Mouse (Mus musculus) liver (tissue): ENCODE measurements around the gene Atp6v1g1.

ENCODE experiments used
- DNase-seq: peaks from one replicate; pipeline ENCODE4 v3.0.0-alpha.2; 2020; ENCODE audit warnings: mixed read lengths

Gene Atp6v1g1

DNA sequence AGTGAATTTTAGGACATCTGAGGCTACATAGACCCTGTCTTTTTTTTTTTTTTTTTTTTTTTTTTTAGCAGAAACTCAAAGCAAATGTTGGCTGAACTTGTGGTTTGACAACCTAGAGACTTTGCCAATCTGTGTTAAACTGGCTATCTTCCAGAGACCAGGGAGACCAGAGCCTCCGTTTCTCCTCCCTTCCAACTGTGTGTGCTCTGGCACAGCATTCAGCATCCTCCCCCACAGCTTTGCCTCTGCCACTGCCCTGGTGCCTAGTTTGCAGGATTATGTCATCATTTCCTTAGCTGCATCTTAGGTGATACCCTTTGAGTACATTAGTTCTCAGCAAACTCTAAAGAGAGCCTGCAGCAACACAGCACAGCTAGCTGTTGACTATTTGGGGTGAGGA, 3.2 kb downstream of the Atp6v1g1 start:
- DNase-seq = no peak

DNA sequence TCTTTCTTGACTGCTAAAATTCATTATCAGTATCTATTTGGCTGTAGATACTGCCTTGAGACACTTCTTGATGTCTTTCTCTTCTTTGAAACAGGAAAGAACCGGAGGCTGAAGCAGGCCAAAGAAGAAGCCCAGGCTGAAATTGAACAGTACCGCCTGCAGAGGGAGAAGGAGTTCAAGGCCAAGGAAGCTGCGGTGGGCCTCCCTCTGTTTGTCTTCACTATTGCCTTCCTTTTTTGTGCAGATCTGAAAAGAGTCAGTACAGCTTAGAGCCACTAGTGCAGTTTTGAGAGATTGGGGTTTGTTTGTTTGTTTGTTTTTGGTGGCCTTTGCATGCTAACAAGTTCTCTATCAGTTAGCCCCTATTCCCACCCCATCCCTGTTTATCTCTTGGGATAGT, 3.9 kb downstream of the Atp6v1g1 start:
- DNase-seq = no peak

DNA sequence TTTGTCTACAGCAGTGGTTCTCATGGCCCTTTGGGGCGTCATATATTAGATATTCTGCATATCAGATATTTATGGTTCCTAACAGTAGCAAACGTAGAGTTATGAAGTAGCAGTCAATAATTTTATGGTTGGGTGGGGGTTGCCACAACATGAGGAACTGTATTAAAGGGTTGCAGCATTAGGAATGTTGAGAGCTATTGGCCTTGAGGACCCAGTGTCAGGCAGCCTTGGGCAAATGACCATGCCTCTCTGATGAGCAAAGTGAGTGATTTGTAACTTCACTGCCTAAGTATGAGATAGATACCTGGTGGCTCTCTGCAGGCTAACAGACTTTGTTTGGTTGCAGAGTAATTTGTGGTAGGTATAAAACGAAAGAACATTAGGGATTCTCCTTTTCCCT, 6.3 kb downstream of the Atp6v1g1 start:
- no peak for DNase-seq

DNA sequence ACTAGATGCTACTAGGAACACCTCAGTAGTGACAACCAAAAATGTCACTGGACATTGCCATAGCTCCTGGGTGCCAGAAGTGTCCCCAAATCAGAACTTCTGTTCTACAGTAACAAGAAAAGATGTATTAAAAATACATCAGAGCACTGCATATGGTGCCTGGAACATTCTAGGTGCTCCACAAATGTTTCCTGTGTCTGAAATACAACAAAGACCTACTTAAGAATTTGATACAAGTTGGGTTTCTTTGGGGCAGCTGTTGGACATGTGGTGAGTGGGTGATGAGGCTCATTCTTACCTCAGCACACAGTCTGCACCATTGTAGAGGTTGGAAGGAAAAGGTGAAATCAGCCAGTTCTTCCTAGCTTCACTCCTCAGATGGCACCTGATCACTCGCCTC, 8.3 kb downstream of the Atp6v1g1 start:
- no peak for DNase-seq

GRCm38 (mm10) chr4:63553789-63554576, 9.4 kb downstream of the Atp6v1g1 start:
- DNase-seq = no peak

DNA sequence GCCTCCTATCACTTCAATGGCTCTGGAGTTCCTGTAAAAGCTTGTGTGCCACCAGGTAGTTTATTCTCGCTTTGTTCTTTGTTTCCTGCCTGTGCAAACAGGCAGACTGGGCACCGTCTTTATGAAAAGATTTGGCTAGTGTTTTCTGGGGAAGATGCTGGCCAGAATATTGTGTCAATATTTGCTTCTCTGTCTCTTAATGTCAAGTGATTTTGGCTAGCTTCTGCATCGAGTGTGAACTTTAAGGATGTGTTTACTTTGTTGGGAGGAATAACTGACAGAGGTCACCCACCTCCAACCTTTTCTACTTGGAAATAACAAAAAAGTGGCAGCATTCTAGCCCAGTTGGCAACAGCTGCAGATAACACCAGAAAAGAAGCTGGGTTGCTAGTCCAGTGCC, 10.0 kb downstream of the Atp6v1g1 start:
- DNase-seq = no peak

GRCm38 (mm10) chr4:63555111-63555510, 10.5 kb downstream of the Atp6v1g1 start:
- DNase-seq = no peak

DNA sequence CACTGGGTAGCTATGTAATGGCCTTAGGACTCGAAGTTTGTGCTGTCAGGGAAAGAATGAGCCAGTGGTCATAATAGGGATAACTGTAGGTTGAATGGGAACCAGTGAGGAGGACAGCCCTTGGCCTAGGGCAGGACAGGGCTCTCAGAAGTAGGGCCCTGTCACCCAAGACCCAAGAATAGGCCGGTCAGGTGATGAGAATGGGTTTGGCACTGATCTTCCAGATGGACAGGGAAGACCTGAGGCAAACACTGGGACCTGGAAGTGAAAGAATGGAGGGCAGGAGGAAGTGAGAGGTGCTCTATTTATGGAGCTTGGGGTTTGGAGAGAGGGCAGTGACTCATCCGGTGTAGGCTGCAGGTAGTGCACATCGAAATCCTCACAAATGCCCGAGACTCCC, 12.1 kb downstream of the Atp6v1g1 start:
- no peak for DNase-seq

- DNase-seq = peak; percentile 53
These were observed 12.8 kb downstream of the Atp6v1g1 start for GRCm38 (mm10) chr4:63557124-63558059.

- DNase-seq = peak; percentile 79
These were observed 14.0 kb downstream of the Atp6v1g1 start, which contains the start of gene Tmem268 for GRCm38 (mm10) chr4:63558407-63559081. Gene Tmem268, plus strand, starts transcription at chr4:63558781.

GRCm38 (mm10) chr4:63559127-63559697, 14.6 kb downstream of the Atp6v1g1 start:
- no peak for DNase-seq

DNA sequence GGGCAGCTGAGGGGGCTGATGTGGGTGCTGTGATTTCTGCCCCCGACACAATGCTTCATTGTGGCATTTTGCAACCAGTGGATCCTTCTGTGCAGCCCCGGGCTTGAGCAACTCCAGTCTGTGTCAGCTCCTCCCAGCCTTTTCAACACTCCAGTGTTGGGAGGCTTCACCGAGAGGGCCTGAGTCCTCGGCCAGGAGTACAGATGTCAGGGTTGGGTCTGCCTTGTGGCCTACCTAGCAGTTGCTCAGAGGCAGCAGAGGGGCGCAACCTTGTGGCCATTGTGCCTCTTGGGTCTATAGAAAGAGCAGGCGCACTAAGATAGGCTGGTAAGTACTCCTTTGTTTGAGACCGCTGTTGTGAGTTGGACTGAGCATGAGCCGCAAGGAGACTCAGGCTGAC, 15.5 kb downstream of the Atp6v1g1 start:
- no peak for DNase-seq

GRCm38 (mm10) chr4:63561861-63562675, 17.5 kb downstream of the Atp6v1g1 start:
- no peak for DNase-seq

GRCm38 (mm10) chr4:63562742-63563141, 18.2 kb downstream of the Atp6v1g1 start:
- no peak for DNase-seq

DNA sequence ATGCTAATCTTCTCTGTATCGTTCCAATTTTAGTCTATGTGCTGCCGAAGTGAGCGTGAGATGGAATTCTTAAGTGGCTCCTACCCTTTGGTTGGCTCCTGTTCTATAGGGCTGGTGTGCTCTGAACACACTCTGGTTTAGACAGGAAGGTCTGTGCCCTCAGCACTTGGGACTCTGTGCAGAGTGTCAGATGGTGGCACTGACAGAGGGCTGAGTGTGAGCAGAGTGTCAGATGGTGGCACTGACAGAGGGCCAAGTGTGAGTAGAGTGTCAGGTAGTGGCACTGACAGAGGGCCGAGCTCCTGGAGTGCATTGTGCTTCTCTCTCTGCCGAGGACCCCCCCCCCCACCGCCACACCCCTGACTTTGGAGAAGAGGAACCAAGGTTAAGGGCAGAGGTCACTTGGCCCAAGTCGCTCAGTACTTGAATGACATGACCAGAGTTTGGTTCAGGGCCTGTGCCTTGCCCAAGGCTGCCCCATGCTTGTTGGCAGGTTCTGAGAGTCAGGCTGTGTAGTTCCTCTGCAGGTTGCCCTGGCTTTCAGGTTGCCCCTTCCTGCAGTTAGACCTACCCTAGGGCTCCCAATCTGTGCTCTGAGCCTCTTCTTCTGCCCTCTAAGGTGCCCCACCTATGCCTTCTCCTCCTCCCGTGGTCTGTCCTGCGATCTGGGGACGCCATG, 23.3 kb downstream of the Atp6v1g1 start:
- DNase-seq = no peak

DNA sequence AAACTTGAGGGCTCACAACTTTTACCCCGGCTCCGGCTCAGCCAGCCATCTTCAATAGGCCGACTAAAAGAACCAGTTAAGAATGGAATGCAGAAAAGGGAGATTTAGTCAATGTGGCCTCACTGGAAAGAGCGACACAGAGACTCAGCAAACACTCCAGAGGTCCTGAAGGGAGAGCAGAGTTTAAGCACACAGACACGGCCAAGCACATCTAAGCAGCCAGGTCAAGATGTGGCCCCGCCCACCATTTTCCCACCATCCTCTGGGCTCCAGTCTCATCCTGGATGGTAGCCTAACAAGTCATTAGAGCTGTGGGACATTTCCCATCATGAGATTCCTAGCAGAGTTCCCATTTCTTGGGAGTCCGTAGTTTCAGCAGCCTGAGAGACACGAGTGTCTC, 24.8 kb downstream of the Atp6v1g1 start:
- no peak for DNase-seq

DNA sequence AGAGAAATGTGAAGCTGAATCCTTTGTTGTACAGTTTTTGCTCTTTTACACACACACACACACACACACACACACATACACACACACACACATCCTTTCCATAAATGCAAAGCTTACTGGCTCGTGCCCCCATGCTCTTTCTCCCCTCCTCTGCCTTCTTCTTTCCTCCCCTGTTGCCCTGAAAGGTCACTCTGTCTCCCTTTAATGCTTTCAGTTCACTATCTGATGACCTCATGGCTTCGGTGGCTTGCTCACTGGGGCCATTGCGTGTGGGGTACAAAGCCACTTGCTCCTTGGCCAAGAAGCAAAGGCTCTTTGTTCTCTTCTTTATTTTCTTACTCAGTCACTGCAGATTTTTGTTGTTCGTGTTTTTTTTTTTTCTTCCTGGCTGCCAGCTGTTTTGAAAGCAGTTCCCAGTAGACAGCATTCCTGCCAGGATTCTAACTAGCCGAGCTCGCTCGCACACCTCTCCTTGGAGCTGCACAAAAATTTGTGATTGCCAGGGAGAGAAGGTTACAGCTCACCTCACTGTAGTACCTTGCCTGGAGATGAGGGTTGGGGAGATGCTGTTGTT, 25.7 kb downstream of the Atp6v1g1 start:
- no peak for DNase-seq

DNA sequence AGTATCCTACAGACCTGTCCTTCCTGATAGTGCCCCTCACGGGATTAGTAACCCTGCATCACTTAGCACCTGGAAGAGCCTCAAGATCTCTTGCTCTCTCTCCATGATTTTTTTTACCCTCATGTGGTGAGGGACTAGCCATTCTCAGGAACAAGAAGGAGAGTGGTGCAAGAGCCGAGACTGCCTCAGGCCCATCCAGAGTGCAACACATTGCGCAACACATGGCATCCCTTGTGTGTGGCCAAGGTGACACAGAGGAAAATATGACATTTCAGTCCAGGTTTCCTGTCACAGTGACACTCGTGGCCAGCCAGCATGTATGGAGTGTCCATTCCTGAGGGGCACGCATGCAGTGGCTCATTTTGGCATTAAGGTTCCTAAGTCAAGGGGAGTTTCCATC, 28.0 kb downstream of the Atp6v1g1 start:
- DNase-seq = no peak

DNA sequence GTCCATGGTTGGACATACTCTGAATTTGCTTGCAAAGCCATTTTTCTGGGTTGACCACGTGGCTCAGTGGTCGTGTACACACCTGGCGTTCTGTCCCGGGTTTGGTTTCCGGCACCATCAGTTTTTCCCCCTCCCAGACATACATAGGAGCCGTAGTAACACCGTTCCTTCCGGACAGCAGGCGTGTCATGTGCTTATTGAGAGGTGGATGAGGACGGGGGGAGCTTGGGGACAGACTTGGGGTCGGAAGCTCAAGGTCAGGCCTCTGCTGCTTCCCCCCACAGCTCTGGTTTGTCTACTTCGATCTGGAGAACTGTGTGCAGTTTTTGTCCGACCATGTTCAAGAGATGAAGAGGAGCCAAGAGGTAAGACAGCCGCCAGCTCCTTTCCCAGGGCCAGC, 35.1 kb downstream of the Atp6v1g1 start:
- no peak for DNase-seq

DNA sequence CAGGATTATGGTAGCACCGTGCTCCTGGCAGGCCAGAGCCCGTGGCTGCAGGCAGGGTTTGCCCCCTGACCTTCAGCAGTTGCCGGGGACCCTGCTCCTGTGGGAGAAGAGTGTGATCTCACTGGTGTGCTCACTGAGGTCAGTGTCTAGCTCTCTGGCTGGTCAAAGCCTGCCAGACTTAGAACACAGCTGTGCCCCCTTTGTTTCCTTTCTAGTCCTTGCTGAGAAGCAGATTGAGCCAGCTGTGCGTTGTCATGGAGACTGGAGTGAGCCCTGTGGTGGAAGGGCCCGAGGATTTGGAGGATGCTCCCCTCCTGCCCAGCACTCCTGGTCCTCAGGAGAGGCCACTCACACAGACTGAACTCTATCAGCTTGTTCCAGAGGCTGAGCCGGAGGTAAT, 35.5 kb downstream of the Atp6v1g1 start:
- no peak for DNase-seq

GRCm38 (mm10) chr4:63582580-63582979, 38.0 kb downstream of the Atp6v1g1 start:
- DNase-seq = no peak
